Mouse (Mus musculus) C2C12 (cell line): ENCODE data around the gene Fbxo48.

Source experiments
- CEBPB ChIP-seq: IDR thresholded peaks from one replicate; pipeline ENCODE4 v1.6.1; 2011; ENCODE audit warnings: low read depth, mild to moderate bottlenecking, control low read depth, moderate library complexity
- CTCF ChIP-seq: IDR thresholded peaks from one replicate; pipeline ENCODE4 v1.5.1; 2011; ENCODE audit not compliant: control insufficient read depth, insufficient read depth, insufficient read length
- MAX ChIP-seq: IDR thresholded peaks from one replicate; pipeline ENCODE4 v1.6.1; 2011; ENCODE audit warnings: mild to moderate bottlenecking, control low read depth
- MYOD1 ChIP-seq: IDR thresholded peaks from one replicate; pipeline ENCODE4 v1.6.1; 2011; ENCODE audit warnings: low read depth; ENCODE audit not compliant: control insufficient read depth, insufficient read length
- USF1 ChIP-seq: IDR thresholded peaks from one replicate; pipeline ENCODE4 v1.6.1; 2011; ENCODE audit warnings: low read depth, mild to moderate bottlenecking, control low read depth, moderate library complexity

- TF ChIP-seq CTCF = no peak
- no peak for TF ChIP-seq MYOD1
- no peak for TF ChIP-seq CEBPB
- TF ChIP-seq USF1 = no peak
- no peak for TF ChIP-seq MAX
Observed at GRCm38 (mm10) chr11:16992880-16993279, 41.7 kb downstream of the Fbxo48 start.
